Mouse (Mus musculus): Measurements from ENCODE around the gene Ptprn2.

DNA sequence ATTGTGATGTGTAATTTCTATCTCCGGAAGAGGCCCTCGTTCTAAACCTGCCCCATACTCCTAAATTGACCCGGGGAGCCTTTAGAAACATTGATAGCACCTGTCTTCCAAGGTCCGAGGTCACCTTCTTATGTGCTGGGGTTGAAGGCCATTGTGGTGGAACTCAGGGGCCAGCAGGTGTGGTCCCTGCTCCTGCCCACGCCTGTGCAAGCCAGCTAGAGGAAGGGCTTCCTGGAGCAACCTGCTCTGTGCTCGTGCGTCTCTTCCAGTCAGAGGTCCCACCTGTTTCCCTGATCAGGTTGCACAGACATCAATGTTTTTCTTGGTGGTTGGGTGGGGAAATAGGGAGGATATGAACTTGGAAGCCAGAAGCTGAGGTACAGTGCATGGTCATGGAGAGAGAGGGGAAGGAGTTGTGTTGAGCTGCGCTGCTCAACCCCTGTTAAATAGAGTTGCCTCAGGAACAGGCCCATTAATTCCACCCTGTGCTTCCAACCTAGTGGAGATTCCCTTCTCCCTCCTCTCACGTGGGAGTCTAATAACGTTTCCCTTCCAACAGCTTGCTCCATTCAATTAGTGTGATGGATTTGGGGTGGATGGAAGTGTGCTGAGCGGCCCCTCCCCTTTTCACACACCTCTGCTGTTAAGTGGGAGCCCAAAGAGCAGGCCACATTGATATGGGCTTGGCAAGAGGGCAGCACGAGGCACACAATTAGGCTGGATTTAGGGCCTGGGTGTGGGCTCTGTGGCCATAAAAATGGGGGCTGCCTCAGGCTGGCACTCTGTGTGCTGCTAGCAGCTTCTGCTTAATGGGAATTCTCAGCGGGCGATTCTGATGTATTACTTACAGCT, 156.0 kb downstream of the Ptprn2 start:
- TF ChIP-seq POLR2A (IDR thresholded peaks at IDR 0.05; ENCODE audit: control insufficient read depth, extremely low read depth, insufficient read depth, low read length, poor library complexity) (no peak), CTCF (IDR thresholded peaks at IDR 0.05; ENCODE audit: borderline replicate concordance, control insufficient read depth, extremely low read depth, insufficient read depth, low read length, poor library complexity) (no peak)
